Mouse (Mus musculus): ENCODE measurements around the gene B230217C12Rik. TPM values are rescaled to one million over a fixed set of nuclear protein-coding genes. Genes with fewer than 3 reads are reported as not detected.
"Not testable (repeated sequence)": the region's sequence is repeated elsewhere in the genome, so short reads cannot be mapped to it uniquely, and the experiment has no call there.

Gene B230217C12Rik
- polyA plus RNA-seq, 1 experiment from 2014 or later: 8.3 TPM

DNA sequence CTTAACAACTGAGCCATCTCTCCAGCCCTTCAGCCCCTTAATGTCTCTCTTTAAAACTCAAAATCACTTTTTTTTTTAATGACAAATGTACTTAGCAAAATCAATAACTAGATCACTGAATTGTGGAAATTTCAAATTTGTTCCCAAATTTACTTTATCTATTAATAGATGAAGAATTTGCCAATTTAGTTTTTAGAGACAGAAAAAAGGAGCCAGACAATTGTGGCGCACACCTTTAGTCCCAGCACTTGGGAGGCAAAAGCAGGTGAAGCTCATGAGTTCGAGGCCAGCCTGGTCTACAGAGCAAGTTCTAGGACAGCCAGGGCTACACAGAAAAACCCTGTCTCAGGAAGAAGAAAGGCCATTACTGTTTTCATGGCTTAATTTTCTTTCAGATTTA lies 11.0 kb downstream of the B230217C12Rik start:
- Histone ChIP-seq H3K27me3 (ENCODE audit: control insufficient read depth, insufficient read depth, low read length) (no peaks in the 10 kb centered on the region), H3K9me3 (replicated peaks; ENCODE audit: control insufficient read depth, low read length) (no peaks in the 10 kb centered on the region), H3K27ac (ENCODE audit: low read depth, low read length) (no peak overlapping the region), H3K9ac (ENCODE audit: low read depth, low read length) (no peak overlapping the region), H3K4me2 (no peak overlapping the region), H3K4me3 (ENCODE audit: low read depth, low read length) (no peak overlapping the region), H3K4me1 (ENCODE audit: control insufficient read depth, insufficient read depth, low read length) (no peaks in the 10 kb centered on the region), H3K36me3 (ENCODE audit: control insufficient read depth, insufficient read depth, low read length) (no peaks in the 10 kb centered on the region)
- ATAC-seq (replicated peaks; ENCODE audit: insufficient number of reproducible peaks, low FRiP score, low TSS enrichment): no peak
- WGBS (ENCODE audit: insufficient replicate concordance): 82% methylated on average over 2 of the region's 2 CpGs

- no peak overlapping the region for H3K9ac ChIP-seq (ENCODE audit: low read depth, low read length)
- H3K36me3 ChIP-seq (ENCODE audit: control insufficient read depth, insufficient read depth, low read length): no peaks in the 10 kb centered on the region
- H3K4me2 ChIP-seq: no peak overlapping the region
- no peaks in the 10 kb centered on the region for H3K27me3 ChIP-seq (ENCODE audit: control insufficient read depth, insufficient read depth, low read length)
- H3K27ac ChIP-seq (ENCODE audit: low read depth, low read length): no peak overlapping the region
- no peaks in the 10 kb centered on the region for H3K4me1 ChIP-seq (ENCODE audit: control insufficient read depth, insufficient read depth, low read length)
- no peak for ATAC-seq (replicated peaks; ENCODE audit: insufficient number of reproducible peaks, low FRiP score, low TSS enrichment)
- H3K4me3 ChIP-seq (ENCODE audit: low read depth, low read length): no peak overlapping the region
- 80% methylated on average over 2 of the region's 2 CpGs for WGBS (ENCODE audit: insufficient replicate concordance)
- no peaks in the 10 kb centered on the region for H3K9me3 ChIP-seq (replicated peaks; ENCODE audit: control insufficient read depth, low read length)
Measured at GRCm38 (mm10) chr11:97855473-97855872, 14.9 kb downstream of the B230217C12Rik start.

DNA sequence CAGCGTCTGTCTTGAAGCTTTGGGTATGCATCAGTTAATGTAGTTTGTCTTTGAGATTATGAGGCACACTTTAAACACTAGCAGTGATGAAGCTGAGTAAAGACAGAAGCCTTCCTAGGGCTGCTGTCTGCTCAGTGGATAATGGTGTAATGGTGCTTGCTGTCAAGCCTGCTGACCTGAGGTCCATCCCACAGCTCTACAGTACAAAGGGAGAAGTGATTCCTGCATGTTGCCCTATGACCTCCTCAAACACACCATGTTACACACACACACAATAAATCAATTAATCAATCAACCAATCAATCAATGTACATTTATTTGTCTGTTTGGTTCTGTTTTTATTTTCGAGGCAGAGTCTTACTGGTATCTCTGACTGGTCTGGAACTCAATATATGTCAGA lies 21.6 kb downstream of the B230217C12Rik start:
- Histone ChIP-seq H3K9ac (ENCODE audit: low read depth, low read length) (no peak overlapping the region), H3K36me3 (ENCODE audit: control insufficient read depth, insufficient read depth, low read length) (no peaks in the 10 kb centered on the region), H3K4me3 (ENCODE audit: low read depth, low read length) (no peak overlapping the region), H3K27me3 (ENCODE audit: control insufficient read depth, insufficient read depth, low read length) (no peaks in the 10 kb centered on the region), H3K9me3 (replicated peaks; ENCODE audit: control insufficient read depth, low read length) (no peaks in the 10 kb centered on the region), H3K4me2 (no peak overlapping the region), H3K27ac (ENCODE audit: low read depth, low read length) (no peak overlapping the region), H3K4me1 (ENCODE audit: control insufficient read depth, insufficient read depth, low read length) (no peaks in the 10 kb centered on the region)
- 71% methylated on average over 2 of the region's 2 CpGs for WGBS (ENCODE audit: insufficient replicate concordance)
- no peak for ATAC-seq (replicated peaks; ENCODE audit: insufficient number of reproducible peaks, low FRiP score, low TSS enrichment)

DNA sequence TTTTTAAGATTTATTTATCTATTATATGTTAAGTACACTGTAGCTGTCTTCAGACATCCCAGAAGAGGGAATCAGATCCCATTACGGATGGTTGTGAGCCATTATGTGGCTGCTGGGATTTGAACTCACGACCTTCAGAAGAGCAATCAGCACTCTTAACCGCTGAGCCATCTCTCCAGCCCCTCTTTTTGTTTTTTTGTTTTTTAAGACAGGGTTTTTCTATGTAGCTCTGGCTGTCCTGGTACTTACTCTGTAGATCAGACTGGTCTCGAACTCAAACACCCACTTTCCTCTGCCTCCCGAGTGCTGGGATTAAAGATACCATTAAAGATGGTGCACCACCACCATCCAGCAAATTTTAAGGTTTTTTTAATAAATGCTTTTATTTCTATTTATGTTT lies 24.8 kb downstream of the B230217C12Rik start:
- Histone ChIP-seq H3K4me2 (no peak overlapping the region), H3K36me3 (ENCODE audit: control insufficient read depth, insufficient read depth, low read length) (no peaks in the 10 kb centered on the region), H3K9me3 (replicated peaks; ENCODE audit: control insufficient read depth, low read length) (no peaks in the 10 kb centered on the region), H3K4me3 (ENCODE audit: low read depth, low read length) (no peak overlapping the region), H3K27ac (ENCODE audit: low read depth, low read length) (no peak overlapping the region), H3K4me1 (ENCODE audit: control insufficient read depth, insufficient read depth, low read length) (no peaks in the 10 kb centered on the region), H3K27me3 (ENCODE audit: control insufficient read depth, insufficient read depth, low read length) (no peaks in the 10 kb centered on the region), H3K9ac (ENCODE audit: low read depth, low read length) (no peak overlapping the region)
- WGBS (ENCODE audit: insufficient replicate concordance): 87% methylated on average over 5 of the region's 5 CpGs
- no peak for ATAC-seq (replicated peaks; ENCODE audit: insufficient number of reproducible peaks, low FRiP score, low TSS enrichment)

DNA sequence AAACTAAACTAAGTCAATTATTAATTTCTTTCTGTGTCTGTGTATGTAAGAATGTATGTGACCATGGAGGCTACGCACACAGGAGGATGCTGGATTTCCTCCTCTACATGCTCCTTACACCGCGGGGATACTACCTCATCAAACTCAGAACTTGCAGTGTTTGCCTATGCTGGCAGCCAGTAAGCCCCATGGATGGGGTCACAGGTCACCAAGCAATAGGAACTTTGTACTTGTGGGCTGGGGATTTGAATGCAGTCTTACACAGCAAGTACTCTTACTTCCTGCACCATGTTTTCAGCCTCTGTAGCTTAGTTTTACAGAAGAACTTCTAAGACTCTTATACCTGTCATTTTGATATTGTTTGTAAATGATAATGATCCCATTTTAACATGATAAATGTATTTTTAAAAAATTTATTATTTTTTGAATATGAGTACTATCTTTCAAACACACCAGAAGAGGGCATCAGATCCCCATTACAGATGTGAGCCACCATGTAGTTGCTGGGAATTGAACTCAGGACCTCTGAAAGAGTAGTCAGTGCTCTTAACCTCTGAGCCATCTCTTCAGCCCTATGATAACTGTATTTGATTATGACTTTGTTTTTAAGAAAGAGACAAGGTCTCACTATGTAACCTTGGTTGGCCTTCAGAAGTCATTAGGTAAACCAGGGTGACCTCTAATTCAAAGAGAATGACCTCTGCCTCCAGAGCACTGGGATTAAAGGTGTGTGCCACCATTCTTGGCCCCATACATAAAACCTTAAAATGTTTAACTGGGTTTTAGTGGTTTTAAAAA lies 25.7 kb downstream of the B230217C12Rik start:
- Histone ChIP-seq H3K4me3 (ENCODE audit: low read depth, low read length) (no peak overlapping the region), H3K27ac (ENCODE audit: low read depth, low read length) (no peak overlapping the region), H3K9me3 (replicated peaks; ENCODE audit: control insufficient read depth, low read length) (no peaks in the 10 kb centered on the region), H3K27me3 (ENCODE audit: control insufficient read depth, insufficient read depth, low read length) (no peaks in the 10 kb centered on the region), H3K4me1 (ENCODE audit: control insufficient read depth, insufficient read depth, low read length) (no peaks in the 10 kb centered on the region), H3K4me2 (no peak overlapping the region), H3K36me3 (ENCODE audit: control insufficient read depth, insufficient read depth, low read length) (no peaks in the 10 kb centered on the region), H3K9ac (ENCODE audit: low read depth, low read length) (no peak overlapping the region)
- 87% methylated on average over 3 of the region's 3 CpGs for WGBS (ENCODE audit: insufficient replicate concordance)
- no peak for ATAC-seq (replicated peaks; ENCODE audit: insufficient number of reproducible peaks, low FRiP score, low TSS enrichment)

DNA sequence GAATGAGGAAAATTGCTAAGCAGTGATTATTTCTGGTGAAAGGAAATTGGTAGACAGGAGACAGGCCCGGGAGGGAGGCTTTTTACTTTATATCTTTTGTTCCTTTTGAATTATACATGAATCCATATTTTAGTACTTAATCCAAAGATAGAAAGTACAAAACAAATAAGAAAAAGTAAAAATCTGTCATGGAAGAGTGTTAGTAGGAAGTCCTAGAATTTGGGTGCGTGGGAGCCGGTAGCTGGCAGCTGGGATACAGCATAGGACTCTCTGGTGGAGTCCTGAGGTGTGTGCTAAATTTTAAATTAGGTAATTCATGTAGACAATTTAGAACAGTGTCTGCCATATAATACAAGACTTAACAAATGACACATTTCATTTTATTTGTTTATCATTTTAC lies 27.0 kb downstream of the B230217C12Rik start:
- Histone ChIP-seq H3K27me3 (ENCODE audit: control insufficient read depth, insufficient read depth, low read length) (no peaks in the 10 kb centered on the region), H3K9ac (ENCODE audit: low read depth, low read length) (no peak overlapping the region), H3K4me2 (no peak overlapping the region), H3K27ac (ENCODE audit: low read depth, low read length) (no peak overlapping the region), H3K4me3 (ENCODE audit: low read depth, low read length) (no peak overlapping the region), H3K36me3 (ENCODE audit: control insufficient read depth, insufficient read depth, low read length) (no peaks in the 10 kb centered on the region), H3K9me3 (replicated peaks; ENCODE audit: control insufficient read depth, low read length) (no peaks in the 10 kb centered on the region), H3K4me1 (ENCODE audit: control insufficient read depth, insufficient read depth, low read length) (no peaks in the 10 kb centered on the region)
- no peak for ATAC-seq (replicated peaks; ENCODE audit: insufficient number of reproducible peaks, low FRiP score, low TSS enrichment)
- WGBS (ENCODE audit: insufficient replicate concordance): 84% methylated on average over 3 of the region's 3 CpGs

GRCm38 (mm10) chr11:97872378-97872777 lies 31.8 kb downstream of the B230217C12Rik start:
- not testable (repeated sequence) for H3K36me3 ChIP-seq (ENCODE audit: control insufficient read depth, insufficient read depth, low read length); H3K27ac ChIP-seq (ENCODE audit: low read depth, low read length); H3K9me3 ChIP-seq (replicated peaks; ENCODE audit: control insufficient read depth, low read length); H3K4me3 ChIP-seq (ENCODE audit: low read depth, low read length); H3K9ac ChIP-seq (ENCODE audit: low read depth, low read length); ATAC-seq (replicated peaks; ENCODE audit: insufficient number of reproducible peaks, low FRiP score, low TSS enrichment); H3K27me3 ChIP-seq (ENCODE audit: control insufficient read depth, insufficient read depth, low read length); H3K4me1 ChIP-seq (ENCODE audit: control insufficient read depth, insufficient read depth, low read length); H3K4me2 ChIP-seq
- 80% methylated on average over 5 of the region's 5 CpGs for WGBS (ENCODE audit: insufficient replicate concordance)

- Histone ChIP-seq H3K4me3 (ENCODE audit: low read depth, low read length) (no peak overlapping the region), H3K4me1 (ENCODE audit: control insufficient read depth, insufficient read depth, low read length) (no peaks in the 10 kb centered on the region), H3K9ac (ENCODE audit: low read depth, low read length) (no peak overlapping the region), H3K27me3 (ENCODE audit: control insufficient read depth, insufficient read depth, low read length) (no peaks in the 10 kb centered on the region), H3K27ac (ENCODE audit: low read depth, low read length) (no peak overlapping the region), H3K9me3 (replicated peaks; ENCODE audit: control insufficient read depth, low read length) (no peaks in the 10 kb centered on the region), H3K4me2 (no peak overlapping the region), H3K36me3 (ENCODE audit: control insufficient read depth, insufficient read depth, low read length) (no peaks in the 10 kb centered on the region)
- 90% methylated on average over 1 of the region's 1 CpGs for WGBS (ENCODE audit: insufficient replicate concordance)
- no peak for ATAC-seq (replicated peaks; ENCODE audit: insufficient number of reproducible peaks, low FRiP score, low TSS enrichment)
Measured at GRCm38 (mm10) chr11:97874396-97874795, 33.8 kb downstream of the B230217C12Rik start.

DNA sequence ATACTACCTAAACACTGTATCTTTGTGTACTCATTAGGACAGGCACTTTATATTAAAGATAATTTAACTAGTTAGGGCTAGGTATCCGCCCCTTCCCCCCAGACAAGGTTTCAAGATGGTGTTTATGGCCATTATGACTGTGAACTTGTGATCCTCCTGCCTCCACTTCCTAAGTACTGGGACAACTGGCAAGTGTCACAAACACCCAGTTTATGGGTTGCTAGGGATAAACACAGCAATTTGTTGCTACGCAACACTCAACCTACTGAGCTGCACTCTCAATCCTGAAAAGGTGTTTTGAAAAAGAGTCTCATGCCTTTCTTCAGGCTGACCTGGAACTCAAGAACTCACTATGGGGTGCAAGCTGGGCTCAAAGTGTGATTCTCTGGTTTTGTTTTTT lies 36.8 kb downstream of the B230217C12Rik start:
- WGBS (ENCODE audit: insufficient replicate concordance): 79% methylated on average over 2 of the region's 2 CpGs

More for the DNA sequence above, 36.8 kb downstream of the B230217C12Rik start:
- Histone ChIP-seq H3K4me3 (ENCODE audit: low read depth, low read length) (no peak overlapping the region), H3K36me3 (ENCODE audit: control insufficient read depth, insufficient read depth, low read length) (no peaks in the 10 kb centered on the region), H3K4me2 (no peak overlapping the region), H3K27ac (ENCODE audit: low read depth, low read length) (no peak overlapping the region), H3K9me3 (replicated peaks; ENCODE audit: control insufficient read depth, low read length) (no peaks in the 10 kb centered on the region), H3K4me1 (ENCODE audit: control insufficient read depth, insufficient read depth, low read length) (no peaks in the 10 kb centered on the region), H3K9ac (ENCODE audit: low read depth, low read length) (no peak overlapping the region), H3K27me3 (ENCODE audit: control insufficient read depth, insufficient read depth, low read length) (no peaks in the 10 kb centered on the region)
- ATAC-seq (replicated peaks; ENCODE audit: insufficient number of reproducible peaks, low FRiP score, low TSS enrichment): no peak
